In genomic region chr11:69671726-69672124, GRCm38 (mm10) we compare ENCODE assay signal across 8 mouse cellular contexts. TPM values are rescaled to one million over a fixed set of nuclear protein-coding genes. Genes with fewer than 3 reads are reported as not detected.
DNase-seq lines count a peak whose midpoint lies in the region; ATAC-seq and TF ChIP-seq lines count a peak whose summit lies in the region.

No protein-coding gene starts in this region.

- H3K36me3 ChIP-seq in ES-Bruce4 (ENCODE audit: control insufficient read depth, insufficient read depth, low read length, poor library complexity, severe bottlenecking) = peaks cover 77% of the 10 kb centered on the region

- peak overlapping the region; percentile 100 for H3K4me3 ChIP-seq in gastrocnemius, adult 2 months
- peak overlapping the region; percentile 93 for H3K4me3 ChIP-seq in ES-Bruce4 (ENCODE audit: low read depth, low read length)

- intact Hi-C loops in gastrocnemius, adult 2 months (cut with DNase I) = no loop called here

- no peaks in the 10 kb centered on the region for H3K9me3 ChIP-seq in ES-Bruce4 (replicated peaks; ENCODE audit: control insufficient read depth, insufficient read depth, low read length, poor library complexity, severe bottlenecking)

- TF ChIP-seq EP300 in ES-Bruce4 (IDR thresholded peaks at IDR 0.05; ENCODE audit: insufficient read depth, low read depth, low read length) = no peak

- DNase-seq in gastrocnemius, adult 2 months = no peak
- no peak for DNase-seq in gastrocnemius, adult 8-10 months (ENCODE audit: low spot score in 2 of 2)
- DNase-seq in urinary bladder, postnatal 36 days (ENCODE audit: low spot score in 2 of 2) = no peak
- no peak for DNase-seq in retina, postnatal 1 day
- DNase-seq in embryo, embryonic 10.5 days (ENCODE audit: low spot score) = no peak

- TF ChIP-seq CTCF in gastrocnemius, adult 2 months (IDR thresholded peaks at IDR 0.05) = no peak; the same call in 1 of the 2 replicates
- TF ChIP-seq CTCF in ES-Bruce4 (IDR thresholded peaks at IDR 0.05; ENCODE audit: low read depth, low read length) = no peak

- no peaks in the 10 kb centered on the region for H3K27me3 ChIP-seq in ES-Bruce4 (ENCODE audit: control insufficient read depth, insufficient read depth, low read length, poor library complexity, severe bottlenecking)

- peak overlapping the region; percentile 96 for H3K9ac ChIP-seq in ES-Bruce4 (ENCODE audit: low read depth, poor library complexity, severe bottlenecking)

- ATAC-seq in granulocyte monocyte progenitor cell, adult 5-6 weeks (replicated peaks; ENCODE audit: poor library complexity, severe bottlenecking) = peak; percentile 21; the same call in 1 of the 2 replicates
- ATAC-seq in megakaryocyte, adult 5-6 weeks (ENCODE audit: poor library complexity, severe bottlenecking) = peak; percentile 11; the same call in 1 of the 2 replicates

- no peaks in the 10 kb centered on the region for H3K4me1 ChIP-seq in ES-Bruce4 (ENCODE audit: control insufficient read depth, insufficient read depth, low read length)

- peak overlapping the region; percentile 97 for H3K27ac ChIP-seq in gastrocnemius, adult 2 months
- H3K27ac ChIP-seq in ES-Bruce4 (ENCODE audit: insufficient read depth, low read length) = peak overlapping the region; percentile 59

- TF ChIP-seq POLR2A in ES-Bruce4 (IDR thresholded peaks at IDR 0.05; ENCODE audit: insufficient read depth, low read length) = no peak

RNA-seq across cellular contexts. Expression of gene Eif4a1, which starts 0.5 kb away (rescaled TPM):
- 10 to 100 TPM; 98.0 to 98.5 TPM for total RNA-seq in gastrocnemius, adult 2 months (2021)
- total RNA-seq in gastrocnemius, adult 8-10 months (2022) = 100 to 1,000 TPM in 1 of 4 experiments, 10 to 100 TPM in 3; 81.9 to 109 (median 91.5) TPM
- polyA plus RNA-seq in ES-Bruce4 (2011; ENCODE audit: insufficient read depth, insufficient read length, low read depth, missing spikeins) = 1,464 and 1,502 TPM in 2 replicates
- total RNA-seq in granulocyte monocyte progenitor cell, adult 5-6 weeks (2014; fragmentation: Nextera tagmentation) = 969 and 995 TPM in 2 replicates
- 1,214 and 1,335 TPM in 2 replicates for total RNA-seq in granulocyte monocyte progenitor cell, adult 5-6 weeks (2017)
- total RNA-seq in megakaryocyte, adult 5-6 weeks (2015) = 457 and 494 TPM in 2 replicates
- total RNA-seq in megakaryocyte, adult 5-6 weeks (2017) = 511 and 523 TPM in 2 replicates

RNA-seq across cellular contexts. Expression of gene Cd68, which starts 5.8 kb away (rescaled TPM):
- 1 to 10 TPM; 1.7 to 3.2 TPM for total RNA-seq in gastrocnemius, adult 2 months (2021)
- total RNA-seq in gastrocnemius, adult 8-10 months (2022) = 1 to 10 TPM in 3 of 4 experiments, under 1 TPM in 1; 0.73 to 3.7 (median 1.4) TPM
- polyA plus RNA-seq in ES-Bruce4 (2011; ENCODE audit: insufficient read depth, insufficient read length, low read depth, missing spikeins) = 32.9 and 36.2 TPM in 2 replicates
- 29.7 and 52.0 TPM in 2 replicates for total RNA-seq in granulocyte monocyte progenitor cell, adult 5-6 weeks (2014; fragmentation: Nextera tagmentation)
- 27.0 and 47.7 TPM in 2 replicates for total RNA-seq in granulocyte monocyte progenitor cell, adult 5-6 weeks (2017)
- total RNA-seq in megakaryocyte, adult 5-6 weeks (2015) = 302 and 304 TPM in 2 replicates
- 195 and 219 TPM in 2 replicates for total RNA-seq in megakaryocyte, adult 5-6 weeks (2017)

RNA-seq across cellular contexts. Expression of gene Mpdu1, which starts 9.3 kb away (rescaled TPM):
- total RNA-seq in gastrocnemius, adult 2 months (2021) = 1 to 10 TPM; 8.6 to 9.7 TPM
- total RNA-seq in gastrocnemius, adult 8-10 months (2022) = 1 to 10 TPM; 7.3 to 8.8 (median 8.3) TPM
- polyA plus RNA-seq in ES-Bruce4 (2011; ENCODE audit: insufficient read depth, insufficient read length, low read depth, missing spikeins) = 65.7 and 71.0 TPM in 2 replicates
- 40.7 and 48.6 TPM in 2 replicates for total RNA-seq in granulocyte monocyte progenitor cell, adult 5-6 weeks (2014; fragmentation: Nextera tagmentation)
- 58.5 and 67.9 TPM in 2 replicates for total RNA-seq in granulocyte monocyte progenitor cell, adult 5-6 weeks (2017)
- total RNA-seq in megakaryocyte, adult 5-6 weeks (2015) = 34.9 and 40.9 TPM in 2 replicates
- total RNA-seq in megakaryocyte, adult 5-6 weeks (2017) = 55.7 and 56.5 TPM in 2 replicates

RNA-seq across cellular contexts. Expression of gene Senp3, which starts 10.2 kb away (rescaled TPM):
- total RNA-seq in gastrocnemius, adult 2 months (2021) = 10 to 100 TPM; 25.4 to 28.1 TPM
- total RNA-seq in gastrocnemius, adult 8-10 months (2022) = 10 to 100 TPM; 25.7 to 29.4 (median 28.3) TPM
- 198 and 221 TPM in 2 replicates for polyA plus RNA-seq in ES-Bruce4 (2011; ENCODE audit: insufficient read depth, insufficient read length, low read depth, missing spikeins)
- 99.4 and 106 TPM in 2 replicates for total RNA-seq in granulocyte monocyte progenitor cell, adult 5-6 weeks (2014; fragmentation: Nextera tagmentation)
- total RNA-seq in granulocyte monocyte progenitor cell, adult 5-6 weeks (2017) = 95.6 and 98.9 TPM in 2 replicates
- total RNA-seq in megakaryocyte, adult 5-6 weeks (2015) = 94.3 and 104 TPM in 2 replicates
- 68.9 and 80.8 TPM in 2 replicates for total RNA-seq in megakaryocyte, adult 5-6 weeks (2017)

RNA-seq across cellular contexts. Expression of gene Tnfsf13, which starts 13.9 kb away (rescaled TPM):
- total RNA-seq in gastrocnemius, adult 2 months (2021) = 1 to 10 TPM in 1 of 2 experiments, under 1 TPM in 1; 0.64 to 1.1 TPM
- total RNA-seq in gastrocnemius, adult 8-10 months (2022) = under 1 TPM in 3 of 4 experiments, not detected in 1; 0.48 to 0.56 (median 0.54) TPM
- polyA plus RNA-seq in ES-Bruce4 (2011; ENCODE audit: insufficient read depth, insufficient read length, low read depth, missing spikeins) = 1.3 and 2.9 TPM in 2 replicates
- 5.4 and 27.7 TPM in 2 replicates for total RNA-seq in granulocyte monocyte progenitor cell, adult 5-6 weeks (2014; fragmentation: Nextera tagmentation)
- 38.0 and 41.8 TPM in 2 replicates for total RNA-seq in granulocyte monocyte progenitor cell, adult 5-6 weeks (2017)
- 37.7 and 47.2 TPM in 2 replicates for total RNA-seq in megakaryocyte, adult 5-6 weeks (2015)
- 74.3 and 78.9 TPM in 2 replicates for total RNA-seq in megakaryocyte, adult 5-6 weeks (2017)

Comparison
In these comparisons a context has a peak if more than half of its experiments do, and no peak if none do; other contexts are left out.
1. RNA of gene Eif4a1, which starts 0.5 kb away (total RNA-seq): 969 to 1,335 TPM in granulocyte monocyte progenitor cell, adult 5-6 weeks and 457 to 523 TPM in megakaryocyte, adult 5-6 weeks; 98.0 to 98.5 TPM in gastrocnemius, adult 2 months and 81.9 to 109 TPM in gastrocnemius, adult 8-10 months; every median in the first group is over 4 times any median in the second.
2. RNA of gene Cd68, which starts 5.8 kb away (total RNA-seq): 195 to 304 TPM in megakaryocyte, adult 5-6 weeks and 27.0 to 52.0 TPM in granulocyte monocyte progenitor cell, adult 5-6 weeks; 1.7 to 3.2 TPM in gastrocnemius, adult 2 months and 0.73 to 3.7 TPM in gastrocnemius, adult 8-10 months; every median in the first group is over 4 times any median in the second.